Mouse (Mus musculus) ES-Bruce4 (cell line): ENCODE results near the gene Edil3.

ENCODE experiments used
- CTCF ChIP-seq: IDR thresholded peaks from one replicate; pipeline ENCODE4 v1.8.1; 2011; ENCODE audit warnings: low read depth, low read length
- EP300 ChIP-seq: IDR thresholded peaks from 2 replicates; pipeline ENCODE4 v1.6.1; 2011; ENCODE audit warnings: low read depth, low read length; ENCODE audit not compliant: insufficient read depth
- POLR2A ChIP-seq: IDR thresholded peaks from one replicate; pipeline ENCODE4 v1.8.1; 2011; ENCODE audit warnings: low read length; ENCODE audit not compliant: insufficient read depth

DNA sequence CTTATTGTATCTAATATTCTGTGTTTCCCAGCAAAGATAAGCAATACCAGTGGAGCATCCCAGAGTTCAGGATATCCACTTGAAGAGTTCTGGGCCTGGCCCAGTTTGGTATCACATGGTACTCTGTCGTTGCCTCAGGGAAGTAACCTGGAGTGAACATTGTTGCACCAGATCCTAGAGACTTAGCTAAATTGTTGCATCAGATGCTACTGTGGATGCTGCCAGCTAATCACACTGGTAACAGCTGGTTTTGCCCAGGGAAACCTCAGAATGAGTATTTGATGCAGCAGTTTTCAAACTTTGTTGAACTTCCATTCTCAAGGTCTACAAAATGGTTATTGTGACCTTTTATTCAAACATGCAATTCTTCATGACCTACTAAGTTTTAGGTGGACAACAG, 220.2 kb downstream of the Edil3 start:
- TF ChIP-seq CTCF (no peak), POLR2A (no peak), EP300 (no peak)
